Mouse (Mus musculus) layer of hippocampus, postnatal 14 days (tissue): ENCODE results near the gene Camk1d. TPM values are rescaled to one million over a fixed set of nuclear protein-coding genes. Genes with fewer than 3 reads are reported as not detected.

Experiments used
- DNase-seq, 2 experiments: peaks; one replicate each; pipeline ENCODE4 v3.0.0; 2021 to 2022; ENCODE audit warnings: low spot score in 2 of 2, mixed read lengths in 1 of 2
- total RNA-seq, 2 experiments: library from RNA; stranded (reverse); gene quantifications; 2 replicates each; pipeline ENCODE4 v1.2.3; 2021

Camk1d gene
- total RNA-seq, 2 experiments from 2014 or later: 146 to 147 TPM

GRCm38 (mm10) chr2:5363836-5364235 is 350.5 kb downstream of the Camk1d start:
- no peak for DNase-seq

- DNase-seq: no peak
Measured at GRCm38 (mm10) chr2:5358049-5358448, 356.3 kb downstream of the Camk1d start.

GRCm38 (mm10) chr2:5357056-5357455 is 357.3 kb downstream of the Camk1d start:
- DNase-seq: no peak

GRCm38 (mm10) chr2:5352821-5353522 is 361.3 kb downstream of the Camk1d start:
- no peak for DNase-seq

- DNase-seq: no peak
Measured at GRCm38 (mm10) chr2:5345344-5345743, 369.0 kb downstream of the Camk1d start.

- no peak for DNase-seq
Measured at GRCm38 (mm10) chr2:5327533-5328250, 386.6 kb downstream of the Camk1d start.

GRCm38 (mm10) chr2:5324806-5325205 is 389.5 kb downstream of the Camk1d start:
- no peak for DNase-seq

GRCm38 (mm10) chr2:5321660-5322295 is 392.5 kb downstream of the Camk1d start:
- DNase-seq: no peak

- DNase-seq: no peak
Measured at GRCm38 (mm10) chr2:5319138-5319537, 395.2 kb downstream of the Camk1d start.

GRCm38 (mm10) chr2:5316763-5317162 is 397.6 kb downstream of the Camk1d start:
- no peak for DNase-seq

- no peak for DNase-seq
Measured at GRCm38 (mm10) chr2:5316217-5316616, 398.1 kb downstream of the Camk1d start.

GRCm38 (mm10) chr2:5315291-5315828 is 399.0 kb downstream of the Camk1d start:
- DNase-seq: no peak

GRCm38 (mm10) chr2:5314530-5315166 is 399.7 kb downstream of the Camk1d start:
- no peak for DNase-seq

- no peak for DNase-seq
Measured at GRCm38 (mm10) chr2:5305156-5305555, 409.2 kb downstream of the Camk1d start.

GRCm38 (mm10) chr2:5304451-5304850 is 409.9 kb downstream of the Camk1d start:
- no peak for DNase-seq

GRCm38 (mm10) chr2:5301286-5301685 is 413.0 kb downstream of the Camk1d start:
- no peak for DNase-seq

- DNase-seq: no peak
Measured at GRCm38 (mm10) chr2:5298071-5298470, 416.2 kb downstream of the Camk1d start.

- no peak for DNase-seq
Measured at GRCm38 (mm10) chr2:5296749-5297545, 417.4 kb downstream of the Camk1d start.

- no peak for DNase-seq
Measured at GRCm38 (mm10) chr2:5295098-5295497, 419.2 kb downstream of the Camk1d start.

GRCm38 (mm10) chr2:5294451-5294850 is 419.9 kb downstream of the Camk1d start:
- DNase-seq: no peak

GRCm38 (mm10) chr2:5288593-5288992 is 425.7 kb downstream of the Camk1d start:
- DNase-seq: no peak
